Mouse (Mus musculus) kidney, embryonic 16.5 days (tissue): ENCODE results near the gene Lrp6. TPM values are rescaled to one million over a fixed set of nuclear protein-coding genes. Genes with fewer than 3 reads are reported as not detected.

Source experiments
- ATAC-seq: fragments of 200-750 bp; cut with Nextera tagmentation; 2 replicates; pipeline ENCODE4 v1.8.0; 2017; ENCODE audit warnings: moderate TSS enrichment; ENCODE audit not compliant: low FRiP score, low TSS enrichment
- H3K27ac ChIP-seq: fragments of 300-500 bp; sonication (generic); 2 replicates; pipeline ENCODE4 v1.5.1; 2014; ENCODE audit warnings: low read length
- H3K27me3 ChIP-seq: fragments of 300-500 bp; sonication (generic); 2 replicates; pipeline ENCODE4 v1.6.1; 2014; ENCODE audit warnings: low read length, control low read depth, mixed read lengths; ENCODE audit not compliant: insufficient read depth
- H3K36me3 ChIP-seq: fragments of 300-500 bp; sonication (generic); 2 replicates; pipeline ENCODE4 v1.6.1; 2014; ENCODE audit warnings: low read length, control low read depth, mixed read lengths; ENCODE audit not compliant: insufficient read depth
- H3K4me1 ChIP-seq: fragments of 300-500 bp; sonication (generic); 2 replicates; pipeline ENCODE4 v1.6.1; 2014; ENCODE audit warnings: low read length, control low read depth, mixed read lengths; ENCODE audit not compliant: insufficient read depth
- H3K4me2 ChIP-seq: fragments of 300-500 bp; sonication (generic); replicated peaks from 2 replicates; pipeline ENCODE4 v1.6.1; 2014; ENCODE audit warnings: low read depth, low read length
- H3K4me3 ChIP-seq: fragments of 300-500 bp; sonication (generic); 2 replicates; pipeline ENCODE4 v1.5.1; 2014; ENCODE audit warnings: mild to moderate bottlenecking, low read length
- H3K9ac ChIP-seq: fragments of 300-500 bp; sonication (generic); replicated peaks from 2 replicates; pipeline ENCODE4 v1.6.1; 2014; ENCODE audit warnings: low read length
- H3K9me3 ChIP-seq: fragments of 300-500 bp; sonication (generic); 2 replicates; pipeline ENCODE4 v1.6.1; 2016; ENCODE audit warnings: low read length, control low read depth
- WGBS: fragments of 180-500 bp; shearing (Covaris S2); extraction: QIAGEN DNeasy Blood & Tissue Kit; methylation state at CpG from one replicate; pipeline ENCODE4 v1.1.7; 2014; 5-methylcytosine and 5-hydroxymethylcytosine counted together
- polyA plus RNA-seq: library from polyadenylated mRNA; unstranded; fragments of >200 nt; fragmentation: Nextera tagmentation; extraction: Ambion mirVana; gene quantifications from 2 replicates; pipeline ENCODE4 v1.2.1, GENCODE M21; 2015

The Lrp6 gene
- polyA plus RNA-seq, 1 experiment from 2014 or later = 37.4 TPM

DNA sequence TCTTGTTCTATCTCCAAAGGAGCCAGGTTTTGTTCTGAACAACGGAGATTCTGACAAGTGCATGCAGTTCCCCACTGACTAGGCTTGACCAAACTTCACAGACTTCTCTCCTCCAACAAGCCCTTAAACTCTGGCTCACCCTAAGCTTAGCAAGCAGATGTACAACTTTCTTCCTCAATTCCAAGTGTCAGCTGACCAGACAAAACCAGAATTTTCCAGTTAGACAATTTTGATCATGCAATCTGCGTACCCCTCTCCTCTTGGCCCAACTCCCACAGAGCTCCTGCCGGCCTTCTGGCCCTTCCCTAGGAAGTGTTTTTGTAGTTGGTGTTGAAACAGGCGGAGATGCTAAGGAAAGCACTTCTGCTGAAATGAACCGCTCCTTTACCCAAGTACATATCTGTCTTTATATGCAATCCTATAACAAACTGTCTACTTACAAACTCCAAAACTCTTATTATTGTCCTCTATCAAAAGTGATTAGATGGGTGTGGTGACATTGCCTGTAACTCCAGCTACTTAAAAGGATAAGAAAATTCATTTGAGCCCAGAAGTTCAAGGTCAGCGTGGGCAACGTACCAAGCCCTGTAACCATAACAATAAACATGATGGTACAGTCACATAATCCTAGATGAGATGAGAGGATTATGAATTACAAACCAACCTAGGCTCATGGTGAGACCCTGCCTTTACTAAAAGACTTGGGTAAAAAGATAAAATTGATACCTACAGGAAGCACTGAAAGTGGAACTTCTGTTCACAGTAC, 10.4 kb downstream of the Lrp6 start:
- no peak for ATAC-seq
- Histone ChIP-seq H3K9me3 (no peaks in the 10 kb centered on the region), H3K4me1 (peaks cover 49% of the 10 kb centered on the region), H3K27ac (0 out of 2 replicates have a peak overlapping the region, but pooled peaks have one; percentile 25), H3K4me3 (no peak overlapping the region), H3K4me2 (no peak overlapping the region), H3K27me3 (no peaks in the 10 kb centered on the region), H3K36me3 (no peaks in the 10 kb centered on the region), H3K9ac (no peak overlapping the region)
- WGBS = 63% methylated on average over 7 of the region's 7 CpGs

DNA sequence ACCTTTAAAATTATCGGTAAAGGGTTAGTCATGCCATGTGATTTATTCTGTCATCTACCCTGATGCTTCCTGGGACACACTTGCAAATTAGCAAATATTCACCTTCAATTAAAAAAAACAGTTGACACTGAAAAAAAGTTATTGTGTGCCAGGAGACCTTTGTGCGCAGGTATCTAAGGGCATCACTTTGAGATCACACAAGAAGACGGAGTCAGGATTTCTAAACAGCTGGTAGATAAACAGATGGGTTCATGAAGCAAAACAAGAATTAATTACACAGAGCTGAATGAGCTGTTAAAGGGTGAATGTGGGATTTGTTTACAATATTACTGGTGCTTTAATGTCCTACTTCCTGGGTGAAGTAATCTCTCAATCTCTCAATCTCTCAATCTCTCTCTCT, 11.6 kb downstream of the Lrp6 start:
- Histone ChIP-seq H3K9me3 (no peaks in the 10 kb centered on the region), H3K27ac (no peak overlapping the region), H3K4me2 (no peak overlapping the region), H3K4me1 (peaks cover 45% of the 10 kb centered on the region), H3K27me3 (no peaks in the 10 kb centered on the region), H3K9ac (no peak overlapping the region), H3K36me3 (no peaks in the 10 kb centered on the region), H3K4me3 (no peak overlapping the region)
- 64% methylated on average over 3 of the region's 3 CpGs for whole genome bisulfite sequencing
- ATAC-seq = no peak

DNA sequence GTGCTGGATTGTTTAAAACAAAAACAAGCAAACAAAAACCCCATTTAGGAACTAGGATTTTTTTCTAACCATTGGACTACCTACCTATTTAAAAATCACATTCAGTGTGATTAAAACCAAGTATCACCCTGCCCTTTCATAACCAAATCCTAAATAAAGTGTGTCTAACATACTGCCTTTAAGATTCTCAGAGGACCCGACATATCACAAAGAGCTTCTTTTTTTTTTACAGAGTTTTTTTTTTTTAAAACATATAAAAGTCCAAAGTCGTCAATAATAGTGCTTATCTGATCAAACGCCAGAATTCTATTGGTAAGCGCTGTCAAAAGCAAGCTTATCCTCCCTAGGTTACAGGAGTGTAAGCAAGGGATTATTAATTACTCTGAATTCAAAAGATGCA, 12.5 kb downstream of the Lrp6 start:
- Histone ChIP-seq H3K36me3 (no peaks in the 10 kb centered on the region), H3K27ac (no peak overlapping the region), H3K9me3 (no peaks in the 10 kb centered on the region), H3K27me3 (no peaks in the 10 kb centered on the region), H3K9ac (no peak overlapping the region), H3K4me3 (no peak overlapping the region), H3K4me1 (peaks cover 39% of the 10 kb centered on the region), H3K4me2 (no peak overlapping the region)
- no peak for ATAC-seq
- WGBS = 48% methylated on average over 4 of the region's 4 CpGs

DNA sequence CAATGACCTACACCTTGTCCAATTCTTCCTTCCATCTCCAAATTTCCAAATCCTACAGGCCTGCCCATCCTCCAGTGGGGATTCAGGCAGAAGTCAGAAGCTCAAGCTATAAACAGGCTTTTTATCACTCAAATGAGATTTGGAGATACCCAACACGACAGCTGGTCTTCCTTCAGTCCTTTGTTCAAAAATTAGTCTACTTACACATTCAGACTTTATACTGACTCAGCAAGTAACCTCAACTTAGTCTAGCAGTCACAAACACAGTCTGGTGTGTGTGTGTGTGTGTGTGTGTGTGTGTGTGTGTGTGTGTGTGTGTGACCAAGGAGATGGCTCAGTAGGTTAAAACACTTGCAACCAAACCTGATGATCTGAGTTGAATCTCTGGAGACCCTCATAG, 15.8 kb downstream of the Lrp6 start:
- H3K36me3 ChIP-seq = no peaks in the 10 kb centered on the region
- 69% methylated on average over 1 of the region's 1 CpGs for WGBS

DNA sequence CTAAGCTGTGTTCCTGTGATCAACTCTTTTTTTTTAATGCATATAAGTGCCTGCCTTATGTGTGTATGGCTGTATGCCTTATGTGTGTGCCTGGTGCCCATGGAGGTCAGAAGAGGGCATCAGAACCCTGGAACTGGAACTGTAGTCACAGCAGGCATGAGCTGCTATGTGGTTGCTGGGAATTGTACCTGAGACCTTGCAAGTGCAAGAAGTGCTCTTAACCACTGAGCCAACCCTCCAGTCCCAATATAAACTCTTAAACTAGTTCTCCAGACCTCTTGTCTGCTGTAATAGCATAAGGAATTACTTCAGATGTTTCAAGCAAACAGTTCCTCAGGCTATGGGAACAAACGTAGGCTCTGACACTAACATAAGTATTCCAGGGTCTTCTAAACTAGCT, 16.4 kb downstream of the Lrp6 start:
- H3K9ac ChIP-seq = no peak overlapping the region
- WGBS = 78% methylated on average over 1 of the region's 1 CpGs
- H3K27me3 ChIP-seq = no peaks in the 10 kb centered on the region
- H3K4me3 ChIP-seq = no peak overlapping the region
- no peak overlapping the region for H3K4me2 ChIP-seq
- ATAC-seq = no peak
- H3K27ac ChIP-seq = no peak overlapping the region
- 0 out of 2 replicates have a peak, but pooled peaks cover 2% of the 10 kb centered on the region for H3K9me3 ChIP-seq
- H3K4me1 ChIP-seq = peaks cover 19% of the 10 kb centered on the region
- no peaks in the 10 kb centered on the region for H3K36me3 ChIP-seq

More for the DNA sequence above, 15.8 kb downstream of the Lrp6 start:
- Histone ChIP-seq H3K27me3 (no peaks in the 10 kb centered on the region), H3K27ac (no peak overlapping the region), H3K4me3 (no peak overlapping the region), H3K4me2 (no peak overlapping the region), H3K4me1 (peaks cover 23% of the 10 kb centered on the region), H3K9me3 (0 out of 2 replicates have a peak, but pooled peaks cover 2% of the 10 kb centered on the region), H3K9ac (no peak overlapping the region)
- no peak for ATAC-seq

DNA sequence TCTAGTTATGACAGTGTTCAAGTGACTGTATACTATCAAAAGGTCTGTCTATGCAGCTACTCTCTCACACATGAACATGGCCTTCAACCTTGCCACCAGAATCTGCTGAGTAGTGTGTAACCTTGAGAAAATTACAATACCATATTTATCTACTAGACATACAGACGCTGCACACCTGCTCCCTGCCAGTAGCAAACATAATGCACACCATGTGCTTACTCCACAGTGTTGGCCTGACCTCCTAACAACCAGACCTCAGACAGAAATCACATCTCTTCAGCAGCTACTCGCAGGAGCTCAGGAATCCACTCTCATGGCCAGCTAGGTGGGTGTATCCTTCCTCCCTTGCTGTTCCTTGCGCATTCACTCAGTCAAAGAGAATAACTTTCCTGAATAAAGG, 21.9 kb downstream of the Lrp6 start:
- peaks cover 6% of the 10 kb centered on the region; the same call in 1 of the 2 replicates for H3K36me3 ChIP-seq
- H3K4me1 ChIP-seq = peaks cover 15% of the 10 kb centered on the region; the same call in 1 of the 2 replicates
- H3K27me3 ChIP-seq = no peaks in the 10 kb centered on the region
- H3K9ac ChIP-seq = no peak overlapping the region
- no peak for ATAC-seq
- H3K4me2 ChIP-seq = no peak overlapping the region
- WGBS = 69% methylated on average over 3 of the region's 3 CpGs
- peaks cover 2% of the 10 kb centered on the region; the same call in 1 of the 2 replicates for H3K9me3 ChIP-seq
- no peak overlapping the region for H3K4me3 ChIP-seq
- H3K27ac ChIP-seq = no peak overlapping the region

DNA sequence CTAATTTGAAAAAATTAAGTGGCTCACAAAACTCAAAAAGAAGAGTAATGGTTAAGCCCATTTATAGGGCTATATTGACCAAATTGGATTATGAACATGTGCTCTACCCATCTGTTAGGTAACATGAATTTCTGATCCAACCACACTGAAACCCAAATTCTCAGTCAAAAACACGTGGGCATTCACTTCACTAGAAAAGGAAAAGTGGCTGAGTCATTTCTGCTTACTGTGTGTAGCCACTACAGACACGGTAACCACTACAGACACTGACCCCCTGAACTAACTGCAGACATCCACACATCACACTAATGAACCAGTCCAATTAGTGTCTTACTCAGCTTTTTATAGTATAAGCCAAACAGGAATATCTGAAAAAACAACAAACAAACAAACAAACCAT, 22.7 kb downstream of the Lrp6 start:
- WGBS = 68% methylated on average over 2 of the region's 2 CpGs
- H3K27me3 ChIP-seq = no peaks in the 10 kb centered on the region
- no peak overlapping the region for H3K27ac ChIP-seq
- peaks cover 6% of the 10 kb centered on the region; the same call in 1 of the 2 replicates for H3K36me3 ChIP-seq
- peaks cover 15% of the 10 kb centered on the region; the same call in 1 of the 2 replicates for H3K4me1 ChIP-seq
- no peak for ATAC-seq
- no peak overlapping the region for H3K4me3 ChIP-seq
- peaks cover 2% of the 10 kb centered on the region; the same call in 1 of the 2 replicates for H3K9me3 ChIP-seq
- H3K4me2 ChIP-seq = no peak overlapping the region
- H3K9ac ChIP-seq = no peak overlapping the region

GRCm38 (mm10) chr6:134543607-134544006, 23.2 kb downstream of the Lrp6 start:
- H3K36me3 ChIP-seq = peaks cover 6% of the 10 kb centered on the region; the same call in 1 of the 2 replicates
- peaks cover 19% of the 10 kb centered on the region; the same call in 1 of the 2 replicates for H3K4me1 ChIP-seq
- H3K27me3 ChIP-seq = no peaks in the 10 kb centered on the region
- ATAC-seq = no peak
- peaks cover 2% of the 10 kb centered on the region; the same call in 1 of the 2 replicates for H3K9me3 ChIP-seq
- H3K9ac ChIP-seq = no peak overlapping the region
- no peak overlapping the region for H3K27ac ChIP-seq
- H3K4me3 ChIP-seq = no peak overlapping the region
- H3K4me2 ChIP-seq = no peak overlapping the region

- H3K9ac ChIP-seq = no peak overlapping the region
- H3K9me3 ChIP-seq = no peaks in the 10 kb centered on the region; the same call in 1 of the 2 replicates
- H3K36me3 ChIP-seq = peaks cover 6% of the 10 kb centered on the region; the same call in 1 of the 2 replicates
- H3K27me3 ChIP-seq = no peaks in the 10 kb centered on the region
- no peak overlapping the region for H3K4me2 ChIP-seq
- WGBS = 53% methylated on average over 2 of the region's 2 CpGs
- ATAC-seq = no peak
- H3K4me3 ChIP-seq = no peak overlapping the region
- peaks cover 21% of the 10 kb centered on the region; the same call in 1 of the 2 replicates for H3K4me1 ChIP-seq
- H3K27ac ChIP-seq = no peak overlapping the region
These were observed 24.4 kb downstream of the Lrp6 start for GRCm38 (mm10) chr6:134542374-134542773.

DNA sequence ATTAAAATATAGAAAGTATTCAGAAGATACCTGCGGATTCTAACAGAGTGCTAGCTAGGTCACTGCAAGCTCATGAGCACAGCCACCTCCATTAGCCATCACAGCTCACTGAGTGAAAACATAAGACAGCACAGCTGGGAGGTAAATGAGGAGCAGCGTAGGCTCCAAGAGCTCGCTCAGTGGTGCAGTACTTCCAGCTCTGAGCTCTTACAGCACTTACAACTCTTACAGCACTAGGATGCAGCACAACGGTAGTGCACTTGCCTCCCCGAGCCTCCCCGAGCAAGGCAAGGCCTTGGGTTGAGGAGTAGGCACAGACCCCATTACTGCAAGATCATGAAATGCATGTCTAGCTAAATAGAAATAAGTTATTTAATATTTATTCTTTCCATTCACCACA, 26.6 kb downstream of the Lrp6 start:
- no peaks in the 10 kb centered on the region; the same call in 1 of the 2 replicates for H3K9me3 ChIP-seq
- WGBS = 76% methylated on average over 6 of the region's 6 CpGs
- H3K9ac ChIP-seq = no peak overlapping the region

More for the DNA sequence above, 26.6 kb downstream of the Lrp6 start:
- Histone ChIP-seq H3K27me3 (no peaks in the 10 kb centered on the region), H3K4me3 (no peak overlapping the region), H3K27ac (no peak overlapping the region), H3K4me1 (peaks cover 18% of the 10 kb centered on the region; the same call in 1 of the 2 replicates), H3K4me2 (no peak overlapping the region), H3K36me3 (peaks cover 6% of the 10 kb centered on the region; the same call in 1 of the 2 replicates)
- ATAC-seq = no peak
